Mouse (Mus musculus): ENCODE measurements around the gene Arhgdia.

DNA sequence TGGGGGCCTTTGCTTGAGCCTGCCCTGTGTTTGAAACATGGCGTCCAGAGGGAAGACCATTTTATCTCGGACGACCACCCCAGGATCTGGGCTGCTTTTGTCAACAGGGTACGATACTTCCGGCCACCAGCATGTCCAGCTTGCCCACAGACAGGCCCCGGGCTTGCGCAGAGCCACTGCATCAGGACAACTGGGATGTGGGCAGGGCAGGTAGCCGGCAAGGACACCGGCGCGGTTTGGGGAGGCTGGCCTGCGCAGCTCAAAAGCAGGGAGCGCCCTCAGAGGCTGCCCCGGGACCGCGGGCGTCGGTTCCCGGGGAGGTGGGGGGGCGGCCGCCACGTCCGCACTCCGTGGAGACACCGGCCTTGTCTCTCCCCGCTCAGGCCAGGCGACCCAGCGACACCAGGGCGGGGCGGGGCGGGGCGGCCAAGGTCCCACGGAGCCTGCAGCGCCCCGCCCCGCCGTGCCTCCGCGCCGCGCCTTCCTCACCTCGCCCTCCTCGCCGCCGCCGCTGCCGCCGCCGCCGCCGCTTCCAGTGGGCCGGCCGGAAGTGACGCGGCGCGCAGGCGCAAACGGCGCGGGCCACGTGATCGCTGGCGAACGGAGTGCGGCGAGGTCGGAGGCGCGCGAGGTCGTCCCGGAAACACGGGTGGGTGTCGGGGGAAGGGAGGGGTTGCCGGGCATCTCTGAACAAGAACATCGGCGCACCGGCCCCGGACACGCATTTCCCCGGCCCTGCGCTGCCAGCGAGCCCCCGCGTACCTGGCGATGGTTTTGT lies 32.1 kb downstream of the Arhgdia start, which contains the start of gene Mcrip1:
- TF ChIP-seq CTCF (conservative IDR thresholded peaks at IDR 0.05 in 1 of 2, IDR thresholded peaks at IDR 0.05 in 1 of 2; ENCODE audit: low read depth in 2 of 2, low read length in 2 of 2), result no peak
- TF ChIP-seq POLR2A (IDR thresholded peaks at IDR 0.05; ENCODE audit: low read depth, low read length), result peak; percentile 91
- TF ChIP-seq IRF4 (IDR thresholded peaks at IDR 0.05; ENCODE audit: low read depth, low read length), result no peak
- peak; percentile 83; the same call in 1 of the 2 replicates for TF ChIP-seq POLR2AphosphoS2 (IDR thresholded peaks at IDR 0.05; ENCODE audit: low read depth, low read length)
- 0 out of 2 replicates have a peak, but pooled peaks have one; percentile 9 for TF ChIP-seq ETS1 (conservative IDR thresholded peaks at IDR 0.05; ENCODE audit: low read depth, low read length)
- TF ChIP-seq RCOR1 (conservative IDR thresholded peaks at IDR 0.05; ENCODE audit: low read depth, low read length), result no peak
